Mouse (Mus musculus) forebrain, embryonic 16.5 days (tissue): ENCODE results near the gene Doc2b. TPM values are rescaled to one million over a fixed set of nuclear protein-coding genes. Genes with fewer than 3 reads are reported as not detected.
A peak's percentile ranks its signal among the peaks of the same experiment; 100 is the strongest.

Experiments
- ATAC-seq: fragments of 200-750 bp; cut with Nextera tagmentation; 2 replicates; pipeline ENCODE4 v1.8.0; 2017; ENCODE audit warnings: mild to moderate bottlenecking, moderate library complexity
- H3K27ac ChIP-seq: fragments of 300-500 bp; sonication (generic); 2 replicates; pipeline ENCODE4 v1.5.1; 2014; ENCODE audit warnings: low read length, control low read depth
- H3K27me3 ChIP-seq: fragments of 300-500 bp; sonication (generic); replicated peaks from 2 replicates; pipeline ENCODE4 v1.6.1; 2014; ENCODE audit warnings: low read length; ENCODE audit not compliant: control insufficient read depth, insufficient read depth
- H3K36me3 ChIP-seq: fragments of 300-500 bp; sonication (generic); 2 replicates; pipeline ENCODE4 v1.6.1; 2014; ENCODE audit not compliant: control insufficient read depth, insufficient read depth
- H3K4me1 ChIP-seq: fragments of 300-500 bp; sonication (generic); replicated peaks from 2 replicates; pipeline ENCODE4 v1.6.1; 2014; ENCODE audit warnings: low read length; ENCODE audit not compliant: control insufficient read depth, insufficient read depth
- H3K4me2 ChIP-seq: fragments of 300-500 bp; sonication (generic); 2 replicates; pipeline ENCODE4 v1.6.1; 2014; ENCODE audit warnings: mild to moderate bottlenecking, low read length, control low read depth
- H3K4me3 ChIP-seq: fragments of 300-500 bp; sonication (generic); replicated peaks from 2 replicates; pipeline ENCODE4 v1.5.1; 2014; ENCODE audit warnings: mild to moderate bottlenecking, low read length, control low read depth
- H3K9ac ChIP-seq: fragments of 300-500 bp; sonication (generic); replicated peaks from 2 replicates; pipeline ENCODE4 v1.6.1; 2014; ENCODE audit warnings: low read depth, low read length, control low read depth
- H3K9me3 ChIP-seq: fragments of 300-500 bp; sonication (generic); 2 replicates; pipeline ENCODE4 v1.6.1; 2016; ENCODE audit warnings: low read length; ENCODE audit not compliant: control insufficient read depth
- WGBS: fragments of 180-500 bp; shearing (Covaris S2); extraction: QIAGEN DNeasy Blood & Tissue Kit; methylation state at CpG from one replicate; pipeline ENCODE4 v1.1.7; 2014; 5-methylcytosine and 5-hydroxymethylcytosine counted together
- polyA plus RNA-seq: library from polyadenylated mRNA; unstranded; fragments of >200 nt; fragmentation: Nextera tagmentation; extraction: Ambion mirVana; gene quantifications from 2 replicates; pipeline ENCODE4 v1.2.1, GENCODE M21; 2015

Doc2b gene
- polyA plus RNA-seq, 1 experiment from 2014 or later, result 3.0 TPM

DNA sequence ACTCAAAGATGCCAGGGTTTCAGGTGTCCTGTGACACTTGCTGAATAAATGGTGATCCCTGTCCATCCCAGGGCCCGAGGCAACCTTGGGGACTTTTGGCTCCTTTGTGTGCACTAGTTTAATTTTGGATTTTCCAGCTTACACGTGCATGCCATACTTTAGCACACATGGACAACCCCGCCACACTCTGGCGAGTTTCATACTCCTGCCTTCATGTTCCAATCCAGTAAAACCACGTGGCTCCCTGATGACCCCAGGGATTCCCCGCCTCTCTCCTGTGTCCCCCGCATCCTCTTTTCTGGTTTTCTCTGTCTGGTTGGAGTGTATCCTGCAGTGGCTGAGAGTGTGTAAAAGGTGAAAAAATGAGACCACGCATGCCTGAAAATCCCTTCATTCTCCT is 31.6 kb upstream of the Doc2b start:
- WGBS, result 83% methylated on average over 8 of the region's 8 CpGs
- Histone ChIP-seq H3K27me3 (no peaks in the 10 kb centered on the region), H3K9ac (no peak overlapping the region), H3K36me3 (no peaks in the 10 kb centered on the region), H3K4me3 (no peak overlapping the region), H3K4me1 (no peaks in the 10 kb centered on the region), H3K4me2 (no peak overlapping the region), H3K27ac (no peak overlapping the region), H3K9me3 (no peaks in the 10 kb centered on the region)
- ATAC-seq, result no peak

DNA sequence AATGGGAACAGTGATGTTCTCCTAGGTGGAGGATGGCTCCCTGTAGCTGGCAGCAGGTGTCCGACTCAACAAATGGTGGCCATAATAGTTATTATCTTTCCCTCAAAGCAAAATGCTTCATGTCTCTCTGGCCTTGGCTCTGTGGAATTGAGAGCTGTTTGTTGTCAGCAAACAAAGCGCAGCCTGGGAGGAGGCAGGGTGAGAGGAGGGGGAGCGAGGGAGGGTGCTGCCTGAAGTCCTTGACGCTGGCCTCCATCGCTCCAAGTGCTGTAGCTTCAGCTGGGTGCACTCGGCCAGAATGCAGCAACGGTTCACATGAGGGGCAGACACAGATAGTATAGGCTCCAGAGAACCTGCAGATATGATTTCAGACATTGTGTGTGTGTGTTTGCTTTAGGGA is 27.7 kb upstream of the Doc2b start:
- Histone ChIP-seq H3K4me2 (no peak overlapping the region), H3K4me3 (no peak overlapping the region), H3K27ac (no peak overlapping the region), H3K27me3 (no peaks in the 10 kb centered on the region), H3K36me3 (no peaks in the 10 kb centered on the region), H3K9ac (no peak overlapping the region), H3K9me3 (no peaks in the 10 kb centered on the region), H3K4me1 (no peaks in the 10 kb centered on the region)
- WGBS, result 52% methylated on average over 7 of the region's 7 CpGs
- no peak for ATAC-seq

DNA sequence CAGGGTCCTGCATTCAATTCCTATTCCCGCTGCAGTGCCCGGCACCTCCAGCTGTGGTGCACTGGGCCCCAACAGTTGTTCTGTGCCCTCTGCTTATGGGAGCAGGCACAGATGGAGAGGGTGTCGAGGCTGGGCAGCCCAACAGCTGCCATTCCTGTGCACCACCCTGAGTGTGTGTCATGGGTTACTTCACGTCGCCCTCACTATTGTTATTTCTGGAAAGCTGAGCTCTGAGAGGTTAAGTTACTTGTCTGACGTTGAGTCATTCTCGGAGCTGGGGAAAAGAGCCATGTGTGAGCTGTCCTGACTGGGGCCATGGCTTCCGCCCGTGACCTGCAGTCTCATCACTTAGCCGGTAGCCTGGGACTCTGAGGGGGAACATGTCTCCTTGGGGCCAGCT is 17.2 kb upstream of the Doc2b start:
- no peaks in the 10 kb centered on the region for H3K9me3 ChIP-seq
- WGBS, result 69% methylated on average over 10 of the region's 10 CpGs

DNA sequence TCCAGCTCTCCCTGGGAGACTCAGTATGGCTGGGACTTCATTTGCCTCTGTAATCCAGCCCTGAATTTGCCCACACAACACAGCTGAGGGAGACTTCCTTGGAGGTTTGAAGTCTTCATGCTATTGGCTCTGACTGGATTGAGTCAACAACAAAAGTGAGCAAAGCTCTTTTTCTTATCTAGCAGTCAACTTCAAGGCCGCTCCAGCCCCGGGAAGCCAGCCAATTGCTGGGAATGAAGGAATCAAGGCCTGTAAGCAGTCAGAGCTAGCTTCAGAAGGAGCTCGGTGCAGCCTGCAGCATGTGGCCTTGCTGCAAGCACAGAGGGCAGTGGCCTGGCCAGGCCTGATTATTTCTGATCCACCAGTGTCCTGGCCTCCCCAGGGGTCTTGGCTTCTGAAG is 16.1 kb upstream of the Doc2b start:
- Histone ChIP-seq H3K4me1 (no peaks in the 10 kb centered on the region), H3K27me3 (no peaks in the 10 kb centered on the region), H3K9ac (no peak overlapping the region), H3K36me3 (no peaks in the 10 kb centered on the region), H3K27ac (no peak overlapping the region), H3K4me2 (no peak overlapping the region), H3K4me3 (no peak overlapping the region), H3K9me3 (no peaks in the 10 kb centered on the region)
- WGBS, result 24% methylated on average over 3 of the region's 3 CpGs
- ATAC-seq, result no peak

More for the DNA sequence above, 17.2 kb upstream of the Doc2b start:
- no peak overlapping the region for H3K4me3 ChIP-seq
- H3K36me3 ChIP-seq, result no peaks in the 10 kb centered on the region
- no peak for ATAC-seq
- H3K9ac ChIP-seq, result no peak overlapping the region
- H3K27ac ChIP-seq, result no peak overlapping the region
- no peak overlapping the region for H3K4me2 ChIP-seq
- H3K27me3 ChIP-seq, result no peaks in the 10 kb centered on the region
- no peaks in the 10 kb centered on the region for H3K4me1 ChIP-seq

DNA sequence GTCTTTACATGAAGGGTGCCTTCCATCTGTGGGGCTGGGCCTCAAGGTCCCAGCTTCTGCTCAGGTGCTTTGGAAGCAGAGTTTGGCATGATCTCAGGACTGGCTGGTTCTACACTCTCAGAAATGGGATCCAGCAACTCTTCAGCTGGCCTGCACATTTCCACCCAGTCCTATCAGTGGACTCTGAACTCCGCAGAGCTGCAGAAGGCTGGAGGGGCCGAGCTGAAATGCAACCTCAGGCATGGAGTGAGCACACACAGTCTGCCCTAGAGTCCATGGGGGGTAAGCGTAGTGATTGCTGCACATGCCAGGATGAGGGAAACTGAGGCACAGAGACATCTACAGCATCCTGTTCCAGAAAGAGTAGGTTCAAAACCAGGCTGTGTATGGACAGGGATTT is 14.7 kb upstream of the Doc2b start:
- H3K4me2 ChIP-seq, result no peak overlapping the region
- no peak overlapping the region for H3K27ac ChIP-seq
- no peaks in the 10 kb centered on the region for H3K27me3 ChIP-seq
- H3K9ac ChIP-seq, result no peak overlapping the region
- no peaks in the 10 kb centered on the region for H3K36me3 ChIP-seq
- ATAC-seq, result no peak
- no peaks in the 10 kb centered on the region for H3K9me3 ChIP-seq
- no peak overlapping the region for H3K4me3 ChIP-seq
- no peaks in the 10 kb centered on the region for H3K4me1 ChIP-seq
- WGBS, result 97% methylated on average over 3 of the region's 3 CpGs

- Histone ChIP-seq H3K4me1 (no peaks in the 10 kb centered on the region), H3K4me2 (no peak overlapping the region), H3K36me3 (no peaks in the 10 kb centered on the region), H3K4me3 (no peak overlapping the region), H3K9me3 (no peaks in the 10 kb centered on the region), H3K9ac (no peak overlapping the region), H3K27ac (no peak overlapping the region), H3K27me3 (no peaks in the 10 kb centered on the region)
- 57% methylated on average over 5 of the region's 5 CpGs for WGBS
- no peak for ATAC-seq
These were observed 11.6 kb upstream of the Doc2b start for GRCm38 (mm10) chr11:75807486-75807885.

GRCm38 (mm10) chr11:75801771-75802550 is 6.1 kb upstream of the Doc2b start:
- Histone ChIP-seq H3K9me3 (no peaks in the 10 kb centered on the region), H3K36me3 (no peaks in the 10 kb centered on the region), H3K9ac (no peak overlapping the region), H3K27ac (no peak overlapping the region), H3K27me3 (no peaks in the 10 kb centered on the region), H3K4me1 (no peaks in the 10 kb centered on the region), H3K4me2 (no peak overlapping the region), H3K4me3 (no peak overlapping the region)
- ATAC-seq, result no peak
- 65% methylated on average over 7 of the region's 7 CpGs for WGBS

DNA sequence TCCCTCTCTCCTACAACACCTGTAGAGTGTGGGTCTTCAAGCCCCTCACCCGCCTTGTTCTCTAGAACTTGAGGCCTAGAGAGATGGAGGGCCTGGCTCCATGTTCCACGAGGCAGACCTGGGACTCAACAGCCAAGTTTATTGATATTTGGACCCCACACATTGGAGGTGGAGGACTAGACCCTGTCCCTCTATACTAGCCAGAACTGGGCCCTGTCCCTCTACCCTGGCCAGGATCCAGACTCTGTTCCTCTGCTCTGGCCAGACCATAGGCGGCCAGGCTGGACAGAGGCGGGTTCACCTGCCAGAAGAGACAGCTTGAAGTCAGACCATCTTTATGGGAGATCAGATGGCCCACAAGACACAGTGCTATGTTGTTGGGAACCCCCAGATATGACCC is 5.5 kb upstream of the Doc2b start:
- Histone ChIP-seq H3K9me3 (no peaks in the 10 kb centered on the region), H3K4me1 (no peaks in the 10 kb centered on the region), H3K27me3 (peaks cover 5% of the 10 kb centered on the region), H3K27ac (no peak overlapping the region), H3K9ac (no peak overlapping the region), H3K4me3 (no peak overlapping the region), H3K4me2 (no peak overlapping the region), H3K36me3 (no peaks in the 10 kb centered on the region)
- WGBS, result 81% methylated on average over 4 of the region's 4 CpGs
- ATAC-seq, result no peak

GRCm38 (mm10) chr11:75796536-75797246 is 842 bp upstream of the Doc2b start:
- H3K9ac ChIP-seq, result no peak overlapping the region
- H3K4me2 ChIP-seq, result peak overlapping the region; percentile 61; the same call in 1 of the 2 replicates
- peak overlapping the region; percentile 58 for H3K4me3 ChIP-seq
- H3K9me3 ChIP-seq, result no peaks in the 10 kb centered on the region
- no peaks in the 10 kb centered on the region for H3K36me3 ChIP-seq
- WGBS, result 72% methylated on average over 13 of the region's 13 CpGs
- no peak overlapping the region for H3K27ac ChIP-seq
- H3K27me3 ChIP-seq, result peaks cover 26% of the 10 kb centered on the region
- no peak for ATAC-seq
- peaks cover 8% of the 10 kb centered on the region for H3K4me1 ChIP-seq
